Mouse (Mus musculus) left cerebral cortex, adult 2 months (tissue): ENCODE measurements around the gene Tfec. TPM values are rescaled to one million over a fixed set of nuclear protein-coding genes. Genes with fewer than 3 reads are reported as not detected.

Experiments
- DNase-seq, 2 experiments: peaks; one replicate each; pipeline ENCODE4 v3.0.0; 2021 to 2022; ENCODE audit warnings: low spot score in 2 of 2, mixed read lengths in 1 of 2; ENCODE audit errors: extremely low spot score in 1 of 2
- H3K27ac ChIP-seq: fragments of 200-600 bp; 2 replicates; pipeline ENCODE4 v1.8.1; 2022
- H3K4me3 ChIP-seq: fragments of 200-600 bp; 2 replicates; pipeline ENCODE4 v1.8.1; 2022
- CTCF ChIP-seq: fragments of 200-600 bp; IDR thresholded peaks from 2 replicates; pipeline ENCODE4 v1.8.1; 2022; ENCODE audit warnings: antibody characterized with exemption, mild to moderate bottlenecking, moderate library complexity
- intact Hi-C: fragments of 180-260 bp; cut with DNase I; formaldehyde crosslinking; loops from one replicate; pipeline ENCODE4 v1.15.1; 2025
- long read RNA-seq, 2 experiments: library from polyadenylated mRNA; stranded (forward); transcript quantifications; one replicate each; pipeline ENCODE4 v2.0.0; 2021; ENCODE audit warnings: borderline mapping rate in 2 of 2
- total RNA-seq, 2 experiments: library from RNA; stranded (reverse); gene quantifications; 2 replicates each; pipeline ENCODE4 v1.2.3; 2021

Gene Tfec
- total RNA-seq: not detected
- long read RNA-seq, experiment 1: 0 reads
- long read RNA-seq, experiment 2: 0 reads

- intact Hi-C loops: no loop called here
- no peak for TF ChIP-seq CTCF
- no peak for DNase-seq
These were observed at the start of gene Tfec for GRCm38 (mm10) chr6:16898251-16898862. Tfec (minus strand) TSS chr6:16898441.

GRCm38 (mm10) chr6:16947837-16948236, 49.6 kb upstream of the Tfec start:
- Histone ChIP-seq H3K27ac (no peak overlapping the region), H3K4me3 (no peak overlapping the region)
- TF ChIP-seq CTCF: no peak
- intact Hi-C loops: no loop called here
- DNase-seq: no peak

More at GRCm38 (mm10) chr6:16898251-16898862, at the start of gene Tfec:
- no peak within 1 kb of the TSS for H3K4me3 ChIP-seq
- no peak within 1 kb of the TSS for H3K27ac ChIP-seq

- no peak for TF ChIP-seq CTCF
- intact Hi-C loops: no loop called here
- H3K27ac ChIP-seq: no peak overlapping the region
- no peak overlapping the region for H3K4me3 ChIP-seq
- no peak for DNase-seq
These were observed 45.3 kb upstream of the Tfec start for GRCm38 (mm10) chr6:16943513-16943912.

GRCm38 (mm10) chr6:16942433-16942832, 44.2 kb upstream of the Tfec start:
- intact Hi-C loops: no loop called here

GRCm38 (mm10) chr6:16931059-16931458, 32.8 kb upstream of the Tfec start:
- intact Hi-C loops: no loop called here
- no peak for DNase-seq
- no peak overlapping the region for H3K27ac ChIP-seq
- TF ChIP-seq CTCF: no peak
- no peak overlapping the region for H3K4me3 ChIP-seq

More at GRCm38 (mm10) chr6:16942433-16942832, 44.2 kb upstream of the Tfec start:
- DNase-seq: no peak
- no peak overlapping the region for H3K27ac ChIP-seq
- TF ChIP-seq CTCF: no peak
- no peak overlapping the region for H3K4me3 ChIP-seq

GRCm38 (mm10) chr6:16920111-16920656, 21.9 kb upstream of the Tfec start:
- Histone ChIP-seq H3K27ac (no peak overlapping the region), H3K4me3 (no peak overlapping the region)
- no peak for DNase-seq
- intact Hi-C loops: no loop called here
- TF ChIP-seq CTCF: no peak

GRCm38 (mm10) chr6:16891819-16892218, 6.4 kb downstream of the Tfec start:
- H3K27ac ChIP-seq: no peak overlapping the region
- DNase-seq: no peak
- no peak overlapping the region for H3K4me3 ChIP-seq
- intact Hi-C loops: no loop called here
- TF ChIP-seq CTCF: no peak

- H3K27ac ChIP-seq: no peak overlapping the region
- TF ChIP-seq CTCF: no peak
- no peak overlapping the region for H3K4me3 ChIP-seq
- intact Hi-C loops: no loop called here
- no peak for DNase-seq
These were observed 14.5 kb downstream of the Tfec start for GRCm38 (mm10) chr6:16883537-16884307.

- intact Hi-C loops: no loop called here
These were observed 24.2 kb downstream of the Tfec start for GRCm38 (mm10) chr6:16874021-16874542.

GRCm38 (mm10) chr6:16870067-16870466, 28.2 kb downstream of the Tfec start:
- no peak for DNase-seq
- intact Hi-C loops: no loop called here
- Histone ChIP-seq H3K4me3 (no peak overlapping the region), H3K27ac (no peak overlapping the region)
- TF ChIP-seq CTCF: no peak

More at GRCm38 (mm10) chr6:16874021-16874542, 24.2 kb downstream of the Tfec start:
- DNase-seq: no peak
- Histone ChIP-seq H3K4me3 (no peak overlapping the region), H3K27ac (no peak overlapping the region)
- no peak for TF ChIP-seq CTCF

- intact Hi-C loops: no loop called here
These were observed 29.9 kb downstream of the Tfec start for GRCm38 (mm10) chr6:16868314-16868713.

More at GRCm38 (mm10) chr6:16868314-16868713, 29.9 kb downstream of the Tfec start:
- no peak for DNase-seq
- Histone ChIP-seq H3K27ac (no peak overlapping the region), H3K4me3 (no peak overlapping the region)
- no peak for TF ChIP-seq CTCF
